Mouse (Mus musculus) embryonic fibroblast, embryonic 13.5 days (primary cell): ENCODE data around the gene Itga3. TPM values are rescaled to one million over a fixed set of nuclear protein-coding genes. Genes with fewer than 3 reads are reported as not detected.

ENCODE experiments used
- H3K27ac ChIP-seq: 2 replicates; pipeline ENCODE4 v1.5.1; 2012; ENCODE audit warnings: low read length, control low read depth, inconsistent platforms; ENCODE audit not compliant: insufficient read depth
- H3K4me1 ChIP-seq: 2 replicates; pipeline ENCODE4 v1.6.1; 2011; ENCODE audit warnings: low read length; ENCODE audit not compliant: control insufficient read depth, insufficient read depth
- H3K4me3 ChIP-seq: 2 replicates; pipeline ENCODE4 v1.5.1; 2011; ENCODE audit warnings: mild to moderate bottlenecking, control low read depth, low read length; ENCODE audit not compliant: insufficient read depth
- CTCF ChIP-seq: IDR thresholded peaks from 2 replicates; pipeline ENCODE4 v1.5.1; 2011; ENCODE audit warnings: mild to moderate bottlenecking, control low read depth, low read length, moderate library complexity, borderline replicate concordance; ENCODE audit not compliant: insufficient read depth
- POLR2A ChIP-seq: IDR thresholded peaks from 2 replicates; pipeline ENCODE4 v1.6.1; 2011; ENCODE audit warnings: low read depth, mild to moderate bottlenecking, control low read depth, low read length, moderate library complexity
- polyA plus RNA-seq: library from polyadenylated mRNA; stranded (reverse); fragments of >200 nt; gene quantifications from 2 replicates; pipeline ENCODE4 v1.2.4, GENCODE M21; 2011; ENCODE audit warnings: low read depth; ENCODE audit not compliant: missing spikeins, insufficient read length

Itga3 gene
- polyA plus RNA-seq, 1 experiment, result 6.9 TPM

DNA sequence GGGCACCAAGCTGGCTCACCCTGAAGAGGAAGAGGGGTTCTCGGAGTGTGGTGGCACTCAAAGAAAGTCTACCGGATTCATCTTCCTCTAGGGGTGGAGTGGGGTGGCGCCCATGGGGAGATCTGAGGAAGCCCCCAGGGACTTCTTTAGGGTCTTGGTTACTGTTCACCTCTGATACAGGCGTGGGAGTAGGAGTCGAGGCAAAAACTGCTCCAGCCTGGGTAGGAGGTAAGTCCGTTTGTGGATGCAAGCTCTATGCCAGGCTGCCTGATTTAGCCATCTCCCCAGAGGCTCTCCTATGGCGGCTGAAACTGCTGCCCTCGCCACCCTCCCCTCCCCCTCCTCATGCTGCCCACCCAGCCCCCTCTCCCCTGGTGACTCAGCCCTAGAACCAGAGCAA, 4.5 kb downstream of the Itga3 start:
- Histone ChIP-seq H3K27ac (no peak overlapping the region), H3K4me1 (no peaks in the 10 kb centered on the region; the same call in 1 of the 2 replicates), H3K4me3 (no peak overlapping the region)
- no peak for TF ChIP-seq POLR2A
- TF ChIP-seq CTCF, result no peak

GRCm38 (mm10) chr11:95071266-95071665, 5.3 kb downstream of the Itga3 start:
- TF ChIP-seq CTCF (no peak), POLR2A (no peak)
- no peak overlapping the region for H3K4me3 ChIP-seq
- no peak overlapping the region for H3K27ac ChIP-seq
- no peaks in the 10 kb centered on the region; the same call in 1 of the 2 replicates for H3K4me1 ChIP-seq

- Histone ChIP-seq H3K27ac (no peak overlapping the region), H3K4me1 (no peaks in the 10 kb centered on the region; the same call in 1 of the 2 replicates), H3K4me3 (no peak overlapping the region)
- TF ChIP-seq POLR2A (no peak), CTCF (no peak)
Observed at GRCm38 (mm10) chr11:95070140-95071107, 6.2 kb downstream of the Itga3 start.

GRCm38 (mm10) chr11:95069226-95069957, 7.2 kb downstream of the Itga3 start:
- Histone ChIP-seq H3K4me3 (no peak overlapping the region), H3K4me1 (no peaks in the 10 kb centered on the region), H3K27ac (no peak overlapping the region)
- no peak for TF ChIP-seq CTCF
- TF ChIP-seq POLR2A, result no peak

GRCm38 (mm10) chr11:95056768-95057501, 19.7 kb downstream of the Itga3 start:
- TF ChIP-seq CTCF (no peak), POLR2A (no peak)
- Histone ChIP-seq H3K4me1 (no peaks in the 10 kb centered on the region), H3K27ac (no peak overlapping the region), H3K4me3 (no peak overlapping the region)

DNA sequence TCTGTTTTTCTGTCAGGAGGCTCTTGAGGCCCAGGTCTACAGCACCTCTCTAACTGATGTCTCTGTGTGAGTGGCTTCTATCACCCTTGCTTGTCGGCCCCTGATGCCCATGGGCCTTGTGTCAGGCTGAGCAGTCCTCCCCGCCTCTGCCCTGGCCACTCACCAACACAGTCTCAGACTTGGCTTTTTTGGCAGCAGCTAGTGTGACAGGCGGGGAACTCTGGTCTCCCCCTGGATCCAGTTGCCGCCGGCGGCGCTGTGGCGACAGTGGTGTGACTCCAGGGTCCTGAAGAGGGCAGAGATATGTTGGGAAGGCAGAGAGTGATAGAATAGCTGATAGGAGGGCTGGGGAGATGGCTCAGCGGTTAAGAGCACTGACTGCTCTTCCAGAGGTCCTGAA, 23.5 kb downstream of the Itga3 start:
- no peak for TF ChIP-seq CTCF
- TF ChIP-seq POLR2A, result no peak
- Histone ChIP-seq H3K27ac (no peak overlapping the region), H3K4me3 (no peak overlapping the region), H3K4me1 (no peaks in the 10 kb centered on the region)

- H3K4me3 ChIP-seq, result no peak overlapping the region
Observed at GRCm38 (mm10) chr11:95046980-95047680, 29.5 kb downstream of the Itga3 start.

GRCm38 (mm10) chr11:95044185-95044870, 32.3 kb downstream of the Itga3 start:
- Histone ChIP-seq H3K4me3 (no peak overlapping the region), H3K4me1 (no peaks in the 10 kb centered on the region), H3K27ac (no peak overlapping the region)
- no peak for TF ChIP-seq POLR2A
- TF ChIP-seq CTCF, result no peak

More at GRCm38 (mm10) chr11:95046980-95047680, 29.5 kb downstream of the Itga3 start:
- TF ChIP-seq POLR2A (no peak), CTCF (0 out of 2 replicates have a peak, but pooled peaks have one; percentile 9)
- Histone ChIP-seq H3K4me1 (no peaks in the 10 kb centered on the region), H3K27ac (no peak overlapping the region)

DNA sequence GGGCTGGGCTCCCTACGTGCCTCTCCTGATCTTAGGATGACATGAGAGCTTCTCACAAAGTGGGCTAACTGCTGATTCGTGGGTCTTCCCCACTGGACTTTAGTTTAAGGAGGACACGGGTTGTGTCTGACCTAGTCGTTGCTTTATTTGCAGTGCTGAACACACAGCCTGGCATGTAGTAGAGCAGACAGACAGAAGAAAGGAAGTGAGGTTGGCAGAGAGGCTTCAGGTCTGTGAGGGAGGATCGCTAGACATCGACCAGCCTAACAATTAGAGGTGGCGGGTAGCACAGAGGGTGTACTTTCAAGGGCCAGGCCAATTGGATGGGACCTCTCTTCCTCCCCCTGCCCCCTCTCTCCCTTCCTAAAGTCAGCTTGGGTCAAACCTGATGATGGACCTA, 33.0 kb downstream of the Itga3 start:
- Histone ChIP-seq H3K4me3 (no peak overlapping the region), H3K4me1 (no peaks in the 10 kb centered on the region), H3K27ac (no peak overlapping the region)
- TF ChIP-seq POLR2A, result no peak
- TF ChIP-seq CTCF, result no peak
